Mouse (Mus musculus): ENCODE measurements at regions not wholly inside any gene's neighbourhood (a gene's known extent, or its start where the extent isn't known, plus 50 kb on each side); places are given as distances from the start of the nearest gene placed in this dataset.

- DNase-seq = no peak
Observed at GRCm38 (mm10) chr6:50713297-50713696, 59.1 kb upstream of the Npvf start.

DNA sequence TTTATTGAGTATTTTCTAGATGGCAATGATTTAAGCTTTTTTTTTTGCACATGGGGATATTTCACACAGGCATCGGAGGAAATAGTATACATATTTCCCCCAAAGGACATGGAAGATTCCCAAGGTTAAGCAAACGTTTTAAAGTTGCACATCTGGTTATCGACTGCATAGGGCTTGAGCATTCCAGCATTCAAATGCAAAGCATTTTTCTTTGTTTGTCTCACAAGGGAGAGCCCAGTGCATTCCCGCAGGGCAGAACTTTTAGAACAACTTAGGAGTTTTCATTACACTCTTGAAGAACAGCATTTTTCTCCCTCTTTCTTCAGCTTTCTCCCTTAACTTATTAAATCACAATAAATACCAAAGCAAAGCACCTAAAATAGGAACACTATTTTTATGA is 64.4 kb upstream of the Npvf start:
- no peak for DNase-seq

DNA sequence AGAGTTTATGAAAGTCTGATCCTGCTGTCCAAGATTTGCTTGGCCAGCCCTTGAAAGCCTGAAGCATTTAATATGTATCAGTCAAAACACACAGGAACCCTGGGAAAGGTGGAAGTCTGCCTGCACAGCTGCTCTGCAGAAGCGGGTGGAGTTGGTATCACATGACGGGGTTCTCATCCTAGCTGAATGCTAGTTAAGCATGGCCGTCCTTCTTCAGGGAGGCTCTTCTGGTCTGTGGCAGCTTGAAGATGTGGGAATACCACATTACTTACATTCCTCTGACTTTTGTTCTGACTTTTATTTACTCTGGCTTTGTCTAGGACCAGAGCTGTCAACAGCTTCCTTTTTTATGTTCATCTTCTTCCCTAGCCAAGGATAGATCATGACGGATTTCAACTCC is 66.1 kb upstream of the Npvf start:
- DNase-seq = no peak

GRCm38 (mm10) chr6:50725640-50726039 is 71.4 kb upstream of the Npvf start:
- DNase-seq = no peak

DNA sequence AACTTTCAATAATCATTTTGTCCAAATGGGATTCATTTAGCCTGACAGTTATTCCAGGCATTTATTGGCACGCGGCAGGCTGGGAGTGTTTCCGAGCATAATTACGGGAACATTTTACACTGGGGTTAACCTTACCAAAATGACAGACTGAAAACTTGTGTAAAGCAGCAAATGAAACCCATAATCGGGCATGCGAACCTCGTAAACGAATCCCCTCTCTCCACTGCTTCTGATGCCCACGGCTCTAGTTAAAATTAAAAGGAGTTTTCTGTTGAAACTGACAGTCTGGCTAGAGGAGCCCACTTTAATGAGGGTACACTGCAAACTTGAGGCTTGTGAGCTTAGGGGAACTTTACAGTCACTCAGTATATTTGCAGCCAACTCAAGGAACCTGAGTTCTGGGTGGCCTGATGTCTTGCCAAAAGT is 71.9 kb upstream of the Npvf start:
- no peak for DNase-seq

DNA sequence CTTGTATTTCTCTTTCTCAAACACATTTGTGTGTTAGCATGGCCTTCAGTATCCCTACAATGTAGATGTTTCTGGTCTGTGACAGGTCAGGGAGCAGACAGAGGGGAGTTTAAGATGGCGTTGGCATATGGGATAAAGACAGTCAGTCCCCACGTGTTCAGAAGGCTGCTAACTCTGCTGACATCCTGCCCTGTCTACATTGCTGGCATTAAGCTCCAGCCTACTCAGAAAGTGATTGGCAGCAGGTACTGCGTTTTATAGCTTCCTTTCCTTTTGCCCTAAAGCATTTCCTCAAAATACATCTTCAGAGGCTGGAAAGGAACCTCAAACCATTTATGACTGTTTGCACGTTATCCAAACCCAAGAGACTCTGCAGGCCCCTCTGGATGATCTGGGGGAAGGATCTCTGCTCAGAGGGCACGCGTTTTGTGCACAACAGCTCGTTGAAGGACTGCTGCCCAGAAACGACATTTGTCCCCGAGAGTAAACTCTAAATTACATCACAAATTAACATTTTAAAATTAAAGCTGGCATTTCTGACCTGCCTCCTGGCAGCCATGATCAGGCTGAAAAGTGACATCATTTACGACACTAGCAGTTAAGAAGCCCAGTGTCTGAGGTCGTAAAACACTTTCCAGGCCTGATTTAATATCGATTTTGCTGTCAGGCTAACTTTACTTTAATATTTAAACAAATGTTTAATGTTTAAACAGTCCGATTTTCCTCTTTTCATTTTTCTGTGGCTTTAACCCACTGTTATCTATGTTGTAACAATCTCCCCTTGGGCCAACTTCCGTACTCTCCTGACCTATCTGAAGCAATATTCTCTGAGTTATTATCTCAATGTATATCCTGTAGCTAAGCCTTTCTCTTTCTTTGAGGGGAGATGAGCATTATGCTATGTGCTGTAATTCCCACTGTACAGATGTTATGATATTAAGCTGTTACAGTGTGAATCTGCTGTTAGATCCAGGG is 76.8 kb upstream of the Npvf start:
- no peak for DNase-seq

GRCm38 (mm10) chr6:50734701-50735100 is 80.5 kb upstream of the Npvf start:
- DNase-seq = no peak

DNA sequence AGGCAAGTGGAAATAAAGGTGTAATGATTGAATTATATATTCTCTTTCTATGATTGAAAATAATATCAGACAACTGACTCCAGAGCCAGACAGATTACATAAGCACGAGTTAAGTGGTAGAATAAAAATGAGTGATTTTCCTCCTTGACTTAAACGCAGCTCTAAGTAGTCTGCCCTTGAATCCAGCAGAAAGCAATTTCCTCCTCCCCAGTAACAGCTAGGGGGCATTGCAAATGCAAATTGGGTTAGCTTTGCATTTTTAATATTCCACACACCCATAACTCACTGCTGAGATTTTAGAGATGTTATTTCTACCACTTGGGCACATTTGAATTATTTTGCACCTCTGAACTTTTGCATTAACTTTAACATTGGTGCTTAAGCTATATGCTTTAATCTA is 81.6 kb upstream of the Npvf start:
- no peak for DNase-seq

DNA sequence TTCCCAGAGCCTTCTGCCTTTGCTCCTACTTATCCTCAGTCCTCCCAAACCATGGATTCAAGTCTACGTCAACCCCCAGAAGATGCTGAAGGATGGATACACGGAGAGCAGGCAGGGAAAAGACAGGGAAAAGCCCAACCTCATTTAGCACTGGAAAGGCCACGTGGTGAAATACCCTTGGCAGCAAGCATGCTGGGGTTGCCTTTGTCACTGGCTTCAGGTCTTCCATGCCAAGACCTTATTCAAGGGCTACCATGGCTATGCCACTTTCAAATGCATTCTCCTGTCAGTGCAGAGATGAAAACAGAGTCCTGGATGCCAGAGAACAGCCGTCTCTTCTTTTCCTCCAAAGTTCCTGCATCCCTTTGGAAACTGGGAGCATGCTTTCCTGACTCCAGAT is 87.8 kb upstream of the Npvf start:
- DNase-seq = no peak

GRCm38 (mm10) chr6:50744462-50745166 is 90.4 kb upstream of the Npvf start:
- DNase-seq = no peak

GRCm38 (mm10) chr6:50753151-50753550 is 98.9 kb upstream of the Npvf start:
- DNase-seq = no peak

- DNase-seq = no peak
Observed at GRCm38 (mm10) chr6:50754786-50755185, 100.5 kb upstream of the Npvf start.

- DNase-seq = no peak
Observed at GRCm38 (mm10) chr6:50760367-50760766, 106.1 kb upstream of the Npvf start.

- DNase-seq = peak; percentile 6
Observed at GRCm38 (mm10) chr6:50763121-50763520, 108.9 kb upstream of the Npvf start.

DNA sequence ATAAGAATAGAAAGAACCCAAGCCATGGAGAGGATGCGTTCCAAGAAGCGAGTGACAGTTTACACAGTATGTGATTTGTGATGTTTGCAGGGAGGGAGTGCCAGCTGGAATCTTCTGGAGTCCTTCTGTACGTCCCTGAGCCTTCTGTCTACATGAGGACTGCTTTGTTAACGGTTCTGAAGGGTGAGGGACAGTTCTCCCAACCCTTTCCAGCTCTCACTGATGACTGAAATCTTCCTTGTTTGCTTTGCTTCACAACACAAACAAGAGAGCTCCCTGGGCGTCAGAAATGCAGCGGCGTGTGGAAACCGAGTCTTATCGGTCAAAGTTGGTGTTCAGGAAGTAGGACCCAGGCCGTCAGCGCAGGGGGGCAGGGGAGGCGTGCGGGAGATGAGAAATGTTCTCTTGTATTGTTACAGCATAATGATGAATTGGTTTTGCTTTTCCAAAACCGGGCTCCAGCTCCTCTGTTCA is 112.2 kb upstream of the Npvf start:
- no peak for DNase-seq

DNA sequence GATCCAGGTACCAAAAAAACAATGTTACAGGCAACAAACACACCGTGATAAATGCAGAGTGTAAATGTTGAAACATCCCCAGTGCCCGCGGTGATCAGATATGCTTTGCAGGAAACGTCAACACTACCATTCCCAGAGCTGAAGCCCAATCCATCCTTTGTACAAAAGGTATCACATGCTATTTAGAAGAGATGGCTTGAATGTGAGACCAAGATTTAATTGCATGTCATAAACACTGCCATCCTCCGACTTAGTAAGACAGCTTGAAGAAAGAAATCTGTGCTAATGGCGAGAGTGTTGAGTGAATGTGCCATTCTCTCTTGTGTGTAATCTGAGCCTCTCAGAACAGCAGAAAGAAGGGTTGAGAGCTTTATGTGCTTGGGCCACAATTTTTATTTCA is 112.9 kb upstream of the Npvf start:
- no peak for DNase-seq

DNA sequence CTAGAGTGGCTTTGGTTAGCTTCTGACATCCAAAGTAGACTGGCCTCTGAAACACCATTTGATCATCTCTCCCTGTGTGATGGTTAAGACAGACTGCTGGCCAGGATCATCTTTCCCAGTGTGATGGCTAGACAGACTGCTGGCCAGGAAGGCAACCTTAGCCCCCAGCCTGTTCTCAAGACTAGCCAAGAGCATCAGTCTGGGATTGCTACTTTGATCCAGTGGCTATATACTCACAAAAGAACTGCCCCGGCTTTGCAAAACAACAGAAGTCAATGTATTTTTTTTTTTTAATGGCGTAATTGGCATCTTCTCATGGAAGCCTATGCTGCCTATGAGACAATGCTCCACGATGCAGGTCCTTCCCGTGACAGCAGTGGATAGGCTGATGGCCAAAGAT is 113.6 kb upstream of the Npvf start:
- no peak for DNase-seq

DNA sequence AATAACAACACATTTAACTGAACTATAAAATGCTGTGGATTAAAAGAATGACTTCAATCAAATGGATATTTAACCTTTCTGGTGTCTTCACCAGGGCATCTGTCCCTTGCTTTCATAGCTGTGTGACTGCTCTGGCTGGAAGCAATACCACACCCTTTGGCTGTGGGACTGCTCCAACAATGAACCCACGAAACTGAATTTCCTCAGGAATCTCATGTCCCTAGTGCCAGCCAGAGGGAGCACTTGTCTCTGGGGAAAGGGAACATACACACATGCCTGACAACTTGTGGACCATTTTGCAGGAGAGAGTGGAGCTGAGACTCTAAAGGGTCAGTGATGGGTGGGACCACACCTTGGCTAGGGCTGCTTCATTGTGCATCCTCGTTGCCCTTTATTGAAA is 114.9 kb upstream of the Npvf start:
- DNase-seq = no peak

- no peak for DNase-seq
Observed at GRCm38 (mm10) chr6:50770481-50770880, 116.2 kb upstream of the Npvf start.

DNA sequence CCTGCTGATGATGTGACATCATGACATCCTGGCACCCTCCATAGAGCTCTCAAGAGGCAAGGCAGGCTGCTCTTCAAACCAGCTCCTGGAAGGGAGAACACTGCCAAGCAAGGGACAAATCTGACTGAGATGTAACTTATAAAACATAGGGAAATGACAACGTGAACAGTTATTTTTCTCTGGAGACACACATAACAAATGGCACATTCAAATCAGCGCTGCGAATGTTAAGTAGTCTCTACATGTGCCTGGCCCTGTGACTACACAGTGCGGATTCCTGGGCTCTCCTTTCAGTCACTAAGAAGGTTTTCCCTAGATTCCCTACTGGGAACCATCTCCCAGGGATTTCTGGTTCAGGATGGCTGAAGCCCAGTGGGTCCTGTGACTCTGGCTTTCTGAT is 121.4 kb upstream of the Npvf start:
- no peak for DNase-seq

DNA sequence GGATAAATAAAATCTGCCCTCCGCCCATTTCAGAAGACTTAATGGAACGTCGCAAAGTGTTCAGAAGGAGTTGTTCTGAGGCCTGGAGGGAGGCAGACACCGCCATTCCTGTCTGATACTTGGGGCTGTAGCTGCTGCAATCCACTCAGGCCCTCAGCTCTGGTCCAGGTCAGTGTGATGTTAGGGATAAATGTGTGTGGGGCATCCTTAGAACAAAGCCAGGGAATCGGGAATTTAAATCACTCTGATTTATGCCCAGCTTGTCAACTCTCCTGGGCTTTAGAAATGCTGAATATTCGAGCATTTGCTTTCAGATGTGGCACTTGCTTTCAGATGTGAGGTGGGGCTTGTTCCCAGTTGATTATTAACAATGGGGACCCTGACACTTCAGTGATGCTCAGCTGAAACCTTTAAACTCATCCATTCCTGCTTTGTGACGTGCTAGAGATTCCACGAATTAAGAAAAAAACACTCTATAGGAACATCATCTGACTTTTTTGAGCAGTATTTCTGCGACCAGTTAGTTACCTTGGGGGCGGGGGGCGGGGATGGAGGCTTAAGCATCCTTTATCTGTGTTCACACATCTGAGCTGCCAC is 122.1 kb upstream of the Npvf start:
- DNase-seq = no peak

DNA sequence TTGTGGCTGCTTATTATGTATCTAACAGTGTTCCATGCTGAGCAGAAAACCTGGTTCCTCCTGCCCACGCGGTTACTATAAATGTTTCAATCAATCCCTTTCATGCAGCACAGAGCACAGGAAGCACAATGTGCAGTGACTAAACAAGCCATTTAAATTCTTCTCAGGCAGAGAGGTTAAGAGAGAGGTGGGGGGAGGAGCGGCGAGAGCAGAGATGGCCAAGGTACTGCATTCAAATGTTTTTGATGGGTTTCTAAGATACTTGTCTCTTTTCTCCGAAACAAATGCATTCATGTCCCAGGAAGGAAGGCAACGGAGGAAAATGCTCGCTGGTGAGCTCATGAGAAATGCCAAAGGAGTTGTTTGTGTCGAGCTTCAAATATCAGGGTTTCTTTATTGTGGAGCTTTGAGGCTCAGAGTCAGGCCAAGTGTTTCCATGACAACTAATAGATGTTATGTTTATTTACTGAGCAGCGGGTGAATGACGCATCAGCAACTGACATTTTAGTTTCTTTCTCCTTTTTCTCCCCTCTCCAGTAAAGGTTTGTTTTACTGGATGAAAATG is 122.8 kb upstream of the Npvf start:
- DNase-seq = no peak

GRCm38 (mm10) chr6:50777827-50778226 is 123.6 kb upstream of the Npvf start:
- no peak for DNase-seq
